Mouse (Mus musculus): ENCODE data around the gene Uhrf1bp1l. TPM values are rescaled to one million over a fixed set of nuclear protein-coding genes. Genes with fewer than 3 reads are reported as not detected.

Gene Uhrf1bp1l
- polyA plus RNA-seq, 1 experiment from 2014 or later = 23.1 TPM

- H3K36me3 ChIP-seq = peaks cover 11% of the 10 kb centered on the region
- no peaks in the 10 kb centered on the region for H3K4me1 ChIP-seq
- no peak for ATAC-seq (ENCODE audit: insufficient number of reproducible peaks, insufficient read depth, low FRiP score, low TSS enrichment, low read depth)
- no peak overlapping the region for H3K27ac ChIP-seq
- no peak overlapping the region for H3K4me3 ChIP-seq
- H3K9me3 ChIP-seq = no peaks in the 10 kb centered on the region
- WGBS = 92% methylated on average over 6 of the region's 6 CpGs
- no peaks in the 10 kb centered on the region for H3K27me3 ChIP-seq
- no peak overlapping the region for H3K4me2 ChIP-seq
- H3K9ac ChIP-seq = no peak overlapping the region
These were observed 31.2 kb downstream of the Uhrf1bp1l start for GRCm38 (mm10) chr10:89776029-89776428.

- no peak overlapping the region for H3K4me3 ChIP-seq
- H3K36me3 ChIP-seq = peaks cover 18% of the 10 kb centered on the region
- no peak overlapping the region for H3K9ac ChIP-seq
- H3K9me3 ChIP-seq = no peaks in the 10 kb centered on the region
- no peak for ATAC-seq (ENCODE audit: insufficient number of reproducible peaks, insufficient read depth, low FRiP score, low TSS enrichment, low read depth)
- WGBS = 87% methylated on average over 4 of the region's 4 CpGs
- no peak overlapping the region for H3K4me2 ChIP-seq
- H3K27me3 ChIP-seq = no peaks in the 10 kb centered on the region
- no peak overlapping the region for H3K27ac ChIP-seq
- no peaks in the 10 kb centered on the region for H3K4me1 ChIP-seq
These were observed 47.1 kb downstream of the Uhrf1bp1l start for GRCm38 (mm10) chr10:89791870-89792269.

GRCm38 (mm10) chr10:89794121-89794520, 49.3 kb downstream of the Uhrf1bp1l start:
- Histone ChIP-seq H3K4me1 (no peaks in the 10 kb centered on the region), H3K27ac (no peak overlapping the region), H3K27me3 (no peaks in the 10 kb centered on the region), H3K36me3 (peaks cover 16% of the 10 kb centered on the region), H3K9me3 (no peaks in the 10 kb centered on the region), H3K4me2 (no peak overlapping the region), H3K4me3 (no peak overlapping the region), H3K9ac (no peak overlapping the region)
- ATAC-seq (ENCODE audit: insufficient number of reproducible peaks, insufficient read depth, low FRiP score, low TSS enrichment, low read depth) = no peak
- 84% methylated on average over 6 of the region's 6 CpGs for WGBS

- H3K36me3 ChIP-seq = peaks cover 22% of the 10 kb centered on the region
- no peak for ATAC-seq (ENCODE audit: insufficient number of reproducible peaks, insufficient read depth, low FRiP score, low TSS enrichment, low read depth)
- H3K27me3 ChIP-seq = no peaks in the 10 kb centered on the region
- no peak overlapping the region for H3K4me3 ChIP-seq
- 85% methylated on average over 4 of the region's 4 CpGs for WGBS
- H3K4me1 ChIP-seq = no peaks in the 10 kb centered on the region
- no peaks in the 10 kb centered on the region for H3K9me3 ChIP-seq
- no peak overlapping the region for H3K4me2 ChIP-seq
- H3K27ac ChIP-seq = no peak overlapping the region
- H3K9ac ChIP-seq = no peak overlapping the region
These were observed 74.4 kb downstream of the Uhrf1bp1l start for GRCm38 (mm10) chr10:89819146-89819545.

GRCm38 (mm10) chr10:89823906-89824305, 79.1 kb downstream of the Uhrf1bp1l start:
- WGBS = 44% methylated on average over 2 of the region's 2 CpGs

GRCm38 (mm10) chr10:89826896-89827295, 82.1 kb downstream of the Uhrf1bp1l start:
- Histone ChIP-seq H3K27ac (no peak overlapping the region), H3K36me3 (no peaks in the 10 kb centered on the region), H3K4me2 (no peak overlapping the region), H3K9ac (no peak overlapping the region), H3K4me1 (no peaks in the 10 kb centered on the region), H3K9me3 (no peaks in the 10 kb centered on the region), H3K27me3 (no peaks in the 10 kb centered on the region), H3K4me3 (no peak overlapping the region)
- WGBS = 58% methylated on average over 3 of the region's 3 CpGs
- ATAC-seq (ENCODE audit: insufficient number of reproducible peaks, insufficient read depth, low FRiP score, low TSS enrichment, low read depth) = no peak

More at GRCm38 (mm10) chr10:89823906-89824305, 79.1 kb downstream of the Uhrf1bp1l start:
- no peaks in the 10 kb centered on the region for H3K27me3 ChIP-seq
- ATAC-seq (ENCODE audit: insufficient number of reproducible peaks, insufficient read depth, low FRiP score, low TSS enrichment, low read depth) = no peak
- no peaks in the 10 kb centered on the region for H3K9me3 ChIP-seq
- H3K4me3 ChIP-seq = no peak overlapping the region
- no peak overlapping the region for H3K4me2 ChIP-seq
- no peaks in the 10 kb centered on the region for H3K4me1 ChIP-seq
- H3K36me3 ChIP-seq = no peaks in the 10 kb centered on the region
- no peak overlapping the region for H3K9ac ChIP-seq
- H3K27ac ChIP-seq = no peak overlapping the region

GRCm38 (mm10) chr10:89832334-89832733, 87.5 kb downstream of the Uhrf1bp1l start:
- Histone ChIP-seq H3K27ac (no peak overlapping the region), H3K4me3 (no peak overlapping the region), H3K4me1 (no peaks in the 10 kb centered on the region), H3K9ac (no peak overlapping the region), H3K4me2 (no peak overlapping the region), H3K36me3 (no peaks in the 10 kb centered on the region), H3K9me3 (no peaks in the 10 kb centered on the region), H3K27me3 (no peaks in the 10 kb centered on the region)
- no peak for ATAC-seq (ENCODE audit: insufficient number of reproducible peaks, insufficient read depth, low FRiP score, low TSS enrichment, low read depth)
- 67% methylated on average over 4 of the region's 4 CpGs for WGBS

GRCm38 (mm10) chr10:89833166-89833565, 88.4 kb downstream of the Uhrf1bp1l start:
- H3K27ac ChIP-seq = no peak overlapping the region
- ATAC-seq (ENCODE audit: insufficient number of reproducible peaks, insufficient read depth, low FRiP score, low TSS enrichment, low read depth) = no peak
- no peak overlapping the region for H3K9ac ChIP-seq
- H3K4me2 ChIP-seq = no peak overlapping the region
- no peaks in the 10 kb centered on the region for H3K27me3 ChIP-seq
- 82% methylated on average over 10 of the region's 10 CpGs for WGBS
- H3K4me1 ChIP-seq = no peaks in the 10 kb centered on the region
- H3K9me3 ChIP-seq = no peaks in the 10 kb centered on the region
- H3K4me3 ChIP-seq = no peak overlapping the region
- H3K36me3 ChIP-seq = no peaks in the 10 kb centered on the region

- H3K9me3 ChIP-seq = no peaks in the 10 kb centered on the region
- ATAC-seq (ENCODE audit: insufficient number of reproducible peaks, insufficient read depth, low FRiP score, low TSS enrichment, low read depth) = no peak
- no peak overlapping the region for H3K27ac ChIP-seq
- no peak overlapping the region for H3K4me2 ChIP-seq
- WGBS = 45% methylated on average over 3 of the region's 3 CpGs
- no peak overlapping the region for H3K4me3 ChIP-seq
- H3K27me3 ChIP-seq = no peaks in the 10 kb centered on the region
- no peaks in the 10 kb centered on the region for H3K4me1 ChIP-seq
- no peak overlapping the region for H3K9ac ChIP-seq
- H3K36me3 ChIP-seq = no peaks in the 10 kb centered on the region
These were observed 92.7 kb downstream of the Uhrf1bp1l start for GRCm38 (mm10) chr10:89837476-89837875.

- Histone ChIP-seq H3K4me1 (no peaks in the 10 kb centered on the region), H3K4me2 (no peak overlapping the region), H3K4me3 (no peak overlapping the region), H3K27ac (no peak overlapping the region), H3K9me3 (no peaks in the 10 kb centered on the region), H3K27me3 (no peaks in the 10 kb centered on the region), H3K36me3 (no peaks in the 10 kb centered on the region), H3K9ac (no peak overlapping the region)
- ATAC-seq (ENCODE audit: insufficient number of reproducible peaks, insufficient read depth, low FRiP score, low TSS enrichment, low read depth) = no peak
- WGBS = 79% methylated on average over 3 of the region's 3 CpGs
These were observed 94.0 kb downstream of the Uhrf1bp1l start for GRCm38 (mm10) chr10:89838834-89839233.

- Histone ChIP-seq H3K36me3 (no peaks in the 10 kb centered on the region), H3K4me2 (no peak overlapping the region), H3K9me3 (no peaks in the 10 kb centered on the region), H3K4me1 (no peaks in the 10 kb centered on the region), H3K27me3 (no peaks in the 10 kb centered on the region), H3K9ac (no peak overlapping the region), H3K4me3 (no peak overlapping the region), H3K27ac (no peak overlapping the region)
- 93% methylated on average over 6 of the region's 6 CpGs for WGBS
- ATAC-seq (ENCODE audit: insufficient number of reproducible peaks, insufficient read depth, low FRiP score, low TSS enrichment, low read depth) = no peak
These were observed 106.2 kb downstream of the Uhrf1bp1l start for GRCm38 (mm10) chr10:89850951-89851350.

- Histone ChIP-seq H3K9ac (no peak overlapping the region), H3K27ac (no peak overlapping the region), H3K4me2 (no peak overlapping the region), H3K27me3 (no peaks in the 10 kb centered on the region), H3K4me3 (no peak overlapping the region), H3K36me3 (no peaks in the 10 kb centered on the region), H3K9me3 (no peaks in the 10 kb centered on the region), H3K4me1 (no peaks in the 10 kb centered on the region)
- 40% methylated on average over 5 of the region's 5 CpGs for WGBS
- no peak for ATAC-seq (ENCODE audit: insufficient number of reproducible peaks, insufficient read depth, low FRiP score, low TSS enrichment, low read depth)
These were observed 110.6 kb downstream of the Uhrf1bp1l start for GRCm38 (mm10) chr10:89855251-89855875.
